Mouse (Mus musculus) embryonic facial prominence, embryonic 15.5 days (tissue): ENCODE data around the gene Gm20388. TPM values are rescaled to one million over a fixed set of nuclear protein-coding genes. Genes with fewer than 3 reads are reported as not detected.
A peak's percentile ranks its signal among the peaks of the same experiment; 100 is the strongest.

Source experiments
- ATAC-seq: fragments of 200-750 bp; cut with Nextera tagmentation; 2 replicates; pipeline ENCODE4 v1.8.0; 2017; ENCODE audit warnings: low read depth, moderate TSS enrichment; ENCODE audit not compliant: insufficient number of reproducible peaks, low FRiP score, low TSS enrichment
- H3K27ac ChIP-seq: fragments of 300-500 bp; sonication (generic); replicated peaks from 2 replicates; pipeline ENCODE4 v1.5.1; 2015; ENCODE audit warnings: mild to moderate bottlenecking, inconsistent platforms
- H3K27me3 ChIP-seq: fragments of 300-500 bp; sonication (generic); 2 replicates; pipeline ENCODE4 v1.6.1; 2015; ENCODE audit warnings: inconsistent platforms
- H3K36me3 ChIP-seq: fragments of 300-500 bp; sonication (generic); 2 replicates; pipeline ENCODE4 v1.6.1; 2015; ENCODE audit warnings: mild to moderate bottlenecking, inconsistent platforms
- H3K4me1 ChIP-seq: fragments of 300-500 bp; sonication (generic); 2 replicates; pipeline ENCODE4 v1.6.1; 2015; ENCODE audit warnings: inconsistent platforms
- H3K4me2 ChIP-seq: fragments of 300-500 bp; sonication (generic); replicated peaks from 2 replicates; pipeline ENCODE4 v1.6.1; 2015; ENCODE audit warnings: mild to moderate bottlenecking, inconsistent platforms
- H3K4me3 ChIP-seq: fragments of 300-500 bp; sonication (generic); replicated peaks from 2 replicates; pipeline ENCODE4 v1.5.1; 2015; ENCODE audit warnings: mild to moderate bottlenecking, inconsistent platforms
- H3K9ac ChIP-seq: fragments of 300-500 bp; sonication (generic); 2 replicates; pipeline ENCODE4 v1.6.1; 2015; ENCODE audit warnings: inconsistent platforms
- H3K9me3 ChIP-seq: fragments of 300-500 bp; sonication (generic); replicated peaks from 2 replicates; pipeline ENCODE4 v1.6.1; 2016; ENCODE audit warnings: inconsistent platforms
- WGBS: fragments of 180-500 bp; shearing (Covaris S2); methylation state at CpG from one replicate; pipeline ENCODE4 v1.1.7; 2015; 5-methylcytosine and 5-hydroxymethylcytosine counted together
- polyA plus RNA-seq: library from polyadenylated mRNA; unstranded; fragments of >200 nt; fragmentation: Nextera tagmentation; extraction: Ambion mirVana; gene quantifications from 2 replicates; pipeline ENCODE4 v1.2.1, GENCODE M21; 2015

Gm20388 gene
- polyA plus RNA-seq, 1 experiment from 2014 or later, result 8.0 TPM

GRCm38 (mm10) chr8:122923431-122924090, 3012.9 kb downstream of the Gm20388 start:
- no peak for ATAC-seq

GRCm38 (mm10) chr8:122924091-122924490, 3013.4 kb downstream of the Gm20388 start:
- H3K4me2 ChIP-seq, result no peak overlapping the region
- no peak overlapping the region for H3K27ac ChIP-seq
- H3K36me3 ChIP-seq, result 0 out of 2 replicates have a peak, but pooled peaks cover 3% of the 10 kb centered on the region
- no peak for ATAC-seq
- WGBS, result 76% methylated on average over 6 of the region's 6 CpGs
- no peaks in the 10 kb centered on the region for H3K27me3 ChIP-seq
- no peaks in the 10 kb centered on the region for H3K9me3 ChIP-seq
- peaks cover 27% of the 10 kb centered on the region for H3K4me1 ChIP-seq
- no peak overlapping the region for H3K4me3 ChIP-seq
- H3K9ac ChIP-seq, result no peak overlapping the region

More at GRCm38 (mm10) chr8:122923431-122924090, 3012.9 kb downstream of the Gm20388 start:
- Histone ChIP-seq H3K27me3 (no peaks in the 10 kb centered on the region), H3K4me2 (no peak overlapping the region), H3K9ac (no peak overlapping the region), H3K4me3 (no peak overlapping the region), H3K9me3 (no peaks in the 10 kb centered on the region), H3K36me3 (0 out of 2 replicates have a peak, but pooled peaks cover 3% of the 10 kb centered on the region), H3K4me1 (peaks cover 28% of the 10 kb centered on the region), H3K27ac (no peak overlapping the region)
- WGBS, result 57% methylated on average over 7 of the region's 7 CpGs

- ATAC-seq, result no peak
- peaks cover 37% of the 10 kb centered on the region for H3K4me1 ChIP-seq
- no peak overlapping the region for H3K9ac ChIP-seq
- WGBS, result 88% methylated on average over 8 of the region's 8 CpGs
- H3K36me3 ChIP-seq, result 0 out of 2 replicates have a peak, but pooled peaks cover 3% of the 10 kb centered on the region
- no peak overlapping the region for H3K4me2 ChIP-seq
- H3K27ac ChIP-seq, result no peak overlapping the region
- H3K9me3 ChIP-seq, result no peaks in the 10 kb centered on the region
- no peaks in the 10 kb centered on the region for H3K27me3 ChIP-seq
- H3K4me3 ChIP-seq, result no peak overlapping the region
Measured at GRCm38 (mm10) chr8:122925939-122926722, 3015.5 kb downstream of the Gm20388 start.

GRCm38 (mm10) chr8:122926782-122927181, 3016.1 kb downstream of the Gm20388 start:
- no peak overlapping the region for H3K4me3 ChIP-seq
- no peak overlapping the region for H3K9ac ChIP-seq
- H3K4me2 ChIP-seq, result no peak overlapping the region
- H3K9me3 ChIP-seq, result no peaks in the 10 kb centered on the region
- 79% methylated on average over 7 of the region's 7 CpGs for WGBS
- no peaks in the 10 kb centered on the region for H3K27me3 ChIP-seq
- 0 out of 2 replicates have a peak, but pooled peaks cover 3% of the 10 kb centered on the region for H3K36me3 ChIP-seq
- no peak for ATAC-seq
- peaks cover 42% of the 10 kb centered on the region for H3K4me1 ChIP-seq
- H3K27ac ChIP-seq, result no peak overlapping the region

- no peak overlapping the region for H3K9ac ChIP-seq
- H3K4me3 ChIP-seq, result no peak overlapping the region
Measured at GRCm38 (mm10) chr8:122927841-122928240, 3017.2 kb downstream of the Gm20388 start.

GRCm38 (mm10) chr8:122928631-122929224, 3018.1 kb downstream of the Gm20388 start:
- Histone ChIP-seq H3K27me3 (no peaks in the 10 kb centered on the region), H3K36me3 (0 out of 2 replicates have a peak, but pooled peaks cover 3% of the 10 kb centered on the region), H3K4me3 (no peak overlapping the region), H3K9ac (no peak overlapping the region), H3K9me3 (no peaks in the 10 kb centered on the region), H3K4me1 (peaks cover 43% of the 10 kb centered on the region), H3K27ac (peak overlapping the region; percentile 39; the same call in 1 of the 2 replicates), H3K4me2 (no peak overlapping the region)
- ATAC-seq, result no peak
- WGBS, result 74% methylated on average over 7 of the region's 7 CpGs

More at GRCm38 (mm10) chr8:122927841-122928240, 3017.2 kb downstream of the Gm20388 start:
- no peaks in the 10 kb centered on the region for H3K27me3 ChIP-seq
- no peaks in the 10 kb centered on the region for H3K9me3 ChIP-seq
- no peak overlapping the region for H3K27ac ChIP-seq
- no peak for ATAC-seq
- H3K36me3 ChIP-seq, result 0 out of 2 replicates have a peak, but pooled peaks cover 3% of the 10 kb centered on the region
- WGBS, result 75% methylated on average over 3 of the region's 3 CpGs
- H3K4me2 ChIP-seq, result no peak overlapping the region
- H3K4me1 ChIP-seq, result peaks cover 49% of the 10 kb centered on the region

- Histone ChIP-seq H3K27ac (peak overlapping the region; percentile 28), H3K4me1 (peaks cover 48% of the 10 kb centered on the region), H3K27me3 (no peaks in the 10 kb centered on the region), H3K9ac (no peak overlapping the region), H3K4me3 (no peak overlapping the region), H3K4me2 (no peak overlapping the region), H3K9me3 (no peaks in the 10 kb centered on the region), H3K36me3 (no peaks in the 10 kb centered on the region)
- ATAC-seq, result no peak
- 57% methylated on average over 3 of the region's 3 CpGs for WGBS
Measured at GRCm38 (mm10) chr8:122931834-122932560, 3021.4 kb downstream of the Gm20388 start.

GRCm38 (mm10) chr8:122932561-122932959, 3021.9 kb downstream of the Gm20388 start:
- H3K4me3 ChIP-seq, result no peak overlapping the region
- H3K27me3 ChIP-seq, result no peaks in the 10 kb centered on the region
- H3K9me3 ChIP-seq, result no peaks in the 10 kb centered on the region
- H3K9ac ChIP-seq, result no peak overlapping the region
- WGBS, result 68% methylated on average over 2 of the region's 2 CpGs
- peak overlapping the region; percentile 28 for H3K27ac ChIP-seq
- no peaks in the 10 kb centered on the region for H3K36me3 ChIP-seq
- peaks cover 52% of the 10 kb centered on the region for H3K4me1 ChIP-seq
- ATAC-seq, result no peak
- no peak overlapping the region for H3K4me2 ChIP-seq

- no peak overlapping the region for H3K9ac ChIP-seq
- H3K9me3 ChIP-seq, result no peaks in the 10 kb centered on the region
- no peak overlapping the region for H3K4me2 ChIP-seq
- no peak overlapping the region for H3K4me3 ChIP-seq
- no peak for ATAC-seq
- H3K27ac ChIP-seq, result no peak overlapping the region
- H3K4me1 ChIP-seq, result peaks cover 58% of the 10 kb centered on the region
- no peaks in the 10 kb centered on the region for H3K27me3 ChIP-seq
- no peaks in the 10 kb centered on the region for H3K36me3 ChIP-seq
Measured at GRCm38 (mm10) chr8:122933973-122934372, 3023.3 kb downstream of the Gm20388 start.

- Histone ChIP-seq H3K4me2 (no peak overlapping the region), H3K9ac (no peak overlapping the region), H3K4me3 (no peak overlapping the region), H3K4me1 (peaks cover 55% of the 10 kb centered on the region), H3K9me3 (no peaks in the 10 kb centered on the region), H3K36me3 (no peaks in the 10 kb centered on the region), H3K27me3 (no peaks in the 10 kb centered on the region), H3K27ac (no peak overlapping the region)
- WGBS, result 61% methylated on average over 1 of the region's 1 CpGs
- ATAC-seq, result no peak
Measured at GRCm38 (mm10) chr8:122935118-122935517, 3024.5 kb downstream of the Gm20388 start.

- ATAC-seq, result no peak
- Histone ChIP-seq H3K36me3 (no peaks in the 10 kb centered on the region), H3K9me3 (no peaks in the 10 kb centered on the region), H3K4me1 (peaks cover 47% of the 10 kb centered on the region), H3K4me2 (no peak overlapping the region), H3K4me3 (no peak overlapping the region), H3K27ac (no peak overlapping the region), H3K9ac (no peak overlapping the region), H3K27me3 (no peaks in the 10 kb centered on the region)
- 78% methylated on average over 3 of the region's 3 CpGs for WGBS
Measured at GRCm38 (mm10) chr8:122935912-122936311, 3025.3 kb downstream of the Gm20388 start.
